ENCODE assay signal across 11 mouse cellular contexts in genomic region chr1:181332597-181332996, GRCm38 (mm10). TPM values are rescaled to one million over a fixed set of nuclear protein-coding genes. Genes with fewer than 3 reads are reported as not detected.
DNase-seq lines count a peak whose midpoint lies in the region; ATAC-seq and TF ChIP-seq lines count a peak whose summit lies in the region.
"Had no signal": no experiment of that assay in that cellular context is flagged by ENCODE, and none has a peak within 500 bp of the region (broad histone marks: within the 10 kb centered on the region; RNA-seq: fewer than 3 reads in every experiment).

No protein-coding gene starts in this region.

- H3K9me3 ChIP-seq in lung, postnatal 0 days (ENCODE audit: low read length), result no peaks in the 10 kb centered on the region
- H3K9me3 ChIP-seq in liver, embryonic 14.5 days (ENCODE audit: control insufficient read depth, low read length), result peaks cover 11% of the 10 kb centered on the region
- H3K9me3 ChIP-seq: hindbrain, embryonic 13.5 days; neural tube, embryonic 13.5 days had no signal

- ATAC-seq in lung, postnatal 0 days, result peak; percentile 82
- no peak for ATAC-seq in liver, embryonic 14.5 days (ENCODE audit: insufficient read depth)
- ATAC-seq: forebrain, embryonic 16.5 days had no signal

- WGBS in lung, postnatal 0 days, result 32% methylated on average over 2 of the region's 2 CpGs
- 18% methylated on average over 2 of the region's 2 CpGs for WGBS in liver, embryonic 14.5 days (ENCODE audit: insufficient replicate concordance)

- H3K4me3 ChIP-seq in lung, postnatal 0 days (ENCODE audit: low read depth, low read length), result no peak overlapping the region
- no peak overlapping the region for H3K4me3 ChIP-seq in liver, embryonic 14.5 days (ENCODE audit: insufficient read depth in 1 of 2, low read depth in 2 of 2, low read length in 2 of 2)
- H3K4me3 ChIP-seq: hindbrain, embryonic 13.5 days; neural tube, embryonic 13.5 days had no signal

- intact Hi-C loops in left cerebral cortex, postnatal 25 days (cut with DNase I), result no loop called here

- no peak overlapping the region for H3K9ac ChIP-seq in lung, postnatal 0 days (replicated peaks; ENCODE audit: low read depth)
- 0 out of 2 replicates have a peak overlapping the region, but pooled peaks have one; percentile 1 for H3K9ac ChIP-seq in liver, embryonic 14.5 days (replicated peaks)
- H3K9ac ChIP-seq: hindbrain, embryonic 13.5 days; neural tube, embryonic 13.5 days had no signal

- no peak for TF ChIP-seq CTCF in lung, postnatal 0 days (IDR thresholded peaks at IDR 0.05)
- TF ChIP-seq CTCF in liver, embryonic 14.5 days (IDR thresholded peaks at IDR 0.05; ENCODE audit: low read depth), result no peak

- DNase-seq in lung, postnatal 0 days (ENCODE audit: low spot score), result peak; percentile 74
- DNase-seq in lung, postnatal 36 days, result no peak
- peak; percentile 25 for DNase-seq in fibroblast of lung, adult 2 months (ENCODE audit: low read depth)
- no peak for DNase-seq in liver, embryonic 14.5 days (ENCODE audit: low read depth in 3 of 3, low spot score in 3 of 3)
- DNase-seq in thymus, postnatal 4 days, result peak; percentile 15
- no peak for DNase-seq in urinary bladder, adult 2 months (ENCODE audit: low spot score)
- DNase-seq in left cerebral cortex, postnatal 25 days (ENCODE audit: low spot score in 2 of 2), result no peak

- no peak overlapping the region for H3K27ac ChIP-seq in lung, postnatal 0 days (ENCODE audit: low read length)
- peak overlapping the region; percentile 53 for H3K27ac ChIP-seq in liver, embryonic 14.5 days
- H3K27ac ChIP-seq: hindbrain, embryonic 13.5 days; neural tube, embryonic 13.5 days had no signal

- TF ChIP-seq EP300 in lung, postnatal 0 days (IDR thresholded peaks at IDR 0.05), result no peak
- TF ChIP-seq EP300 in liver, embryonic 14.5 days (IDR thresholded peaks at IDR 0.05; ENCODE audit: low read depth), result no peak

- H3K27me3 ChIP-seq in lung, postnatal 0 days (replicated peaks; ENCODE audit: insufficient read depth, low read length), result no peaks in the 10 kb centered on the region
- H3K27me3 ChIP-seq in liver, embryonic 14.5 days (ENCODE audit: control insufficient read depth, insufficient read depth, low read length), result no peaks in the 10 kb centered on the region
- H3K27me3 ChIP-seq: hindbrain, embryonic 13.5 days; neural tube, embryonic 13.5 days had no signal

- H3K36me3 ChIP-seq in lung, postnatal 0 days (ENCODE audit: insufficient read depth, low read length), result no peaks in the 10 kb centered on the region
- H3K36me3 ChIP-seq in liver, embryonic 14.5 days (replicated peaks; ENCODE audit: control insufficient read depth, insufficient read depth, low read depth), result no peaks in the 10 kb centered on the region
- H3K36me3 ChIP-seq: hindbrain, embryonic 13.5 days; neural tube, embryonic 13.5 days had no signal

- H3K4me2 ChIP-seq in lung, postnatal 0 days (replicated peaks; ENCODE audit: low read depth, low read length), result no peak overlapping the region
- no peak overlapping the region for H3K4me2 ChIP-seq in liver, embryonic 14.5 days (ENCODE audit: low read depth)
- H3K4me2 ChIP-seq: hindbrain, embryonic 13.5 days; neural tube, embryonic 13.5 days had no signal

- H3K4me1 ChIP-seq in lung, postnatal 0 days (ENCODE audit: insufficient read depth, low read depth, low read length), result peaks cover 5% of the 10 kb centered on the region; the same call in 1 of the 2 replicates
- peaks cover 60 to 68% of the 10 kb centered on the region in 2 experiments for H3K4me1 ChIP-seq in liver, embryonic 14.5 days (replicated peaks; ENCODE audit: control insufficient read depth in 2 of 2, insufficient read depth in 2 of 2, low read length in 1 of 2)
- H3K4me1 ChIP-seq: hindbrain, embryonic 13.5 days; neural tube, embryonic 13.5 days had no signal

RNA-seq across cellular contexts. Expression of gene Cnih3, which starts 19.8 kb away (rescaled TPM):
- polyA plus RNA-seq in lung, postnatal 0 days (2015; fragmentation: Nextera tagmentation; extraction: Ambion mirVana), result 0.25 and 0.30 TPM in 2 replicates
- polyA plus RNA-seq in liver, embryonic 14.5 days (2012; rRNA removed), result 0.02 TPM in 1 of 2 replicates, not detected in the other
- polyA plus RNA-seq in liver, embryonic 14.5 days (2014; fragmentation: Nextera tagmentation; extraction: Ambion mirVana), result not detected in 2 replicates
- polyA plus RNA-seq in urinary bladder, adult 2 months (2012; rRNA removed), result 0.23 TPM in 1 of 2 replicates, not detected in the other
- 10 to 100 TPM; 75.1 to 81.7 TPM for total RNA-seq in left cerebral cortex, postnatal 25 days (2021)
- polyA plus RNA-seq: large intestine, adult 2 months had no signal

Comparison
In these comparisons a context has a peak if more than half of its experiments do, and no peak if none do; other contexts are left out.
1. DNase-seq: peak in lung, postnatal 0 days (single experiment), fibroblast of lung, adult 2 months (single experiment) and thymus, postnatal 4 days (single experiment); none in lung, postnatal 36 days (single experiment), liver, embryonic 14.5 days (0 of 3), urinary bladder, adult 2 months (single experiment) and left cerebral cortex, postnatal 25 days (0 of 2).